Mouse (Mus musculus) cerebellum, postnatal 14 days (tissue): ENCODE measurements around the gene Afg1l.

Experiments
- DNase-seq, 2 experiments: peaks; one replicate each; pipeline ENCODE4 v3.0.0; 2021; ENCODE audit warnings: mixed read lengths in 2 of 2

Afg1l gene

GRCm38 (mm10) chr10:42476774-42477475 is 1.4 kb downstream of the Afg1l start:
- no peak for DNase-seq

DNA sequence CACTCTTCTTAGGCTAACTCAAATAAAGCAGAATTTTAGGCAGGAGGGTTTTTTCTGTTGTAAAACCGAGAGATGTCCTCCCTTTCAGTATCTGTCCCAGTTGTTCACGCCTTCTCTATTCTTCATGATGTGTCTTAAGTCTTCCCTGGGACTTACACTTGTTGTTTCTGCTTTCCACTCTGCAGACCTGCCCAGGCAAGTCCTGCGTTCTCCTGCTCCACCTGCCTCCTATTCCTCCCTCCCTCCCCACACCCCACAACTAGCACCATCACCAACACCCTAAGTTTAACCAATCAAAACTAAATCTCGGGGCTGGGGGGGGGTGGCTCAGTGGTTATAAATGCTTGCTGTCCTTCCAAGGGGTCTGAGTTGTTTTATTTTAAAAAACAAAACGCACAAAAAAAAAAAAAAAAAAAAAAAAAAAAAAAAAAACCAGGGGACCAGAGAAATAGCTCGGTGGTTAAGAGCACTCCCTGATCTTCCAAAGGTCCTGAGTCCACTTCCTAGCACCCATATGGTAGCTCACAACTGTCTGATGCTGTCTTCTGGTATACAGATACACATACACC is 3.3 kb downstream of the Afg1l start:
- no peak for DNase-seq

DNA sequence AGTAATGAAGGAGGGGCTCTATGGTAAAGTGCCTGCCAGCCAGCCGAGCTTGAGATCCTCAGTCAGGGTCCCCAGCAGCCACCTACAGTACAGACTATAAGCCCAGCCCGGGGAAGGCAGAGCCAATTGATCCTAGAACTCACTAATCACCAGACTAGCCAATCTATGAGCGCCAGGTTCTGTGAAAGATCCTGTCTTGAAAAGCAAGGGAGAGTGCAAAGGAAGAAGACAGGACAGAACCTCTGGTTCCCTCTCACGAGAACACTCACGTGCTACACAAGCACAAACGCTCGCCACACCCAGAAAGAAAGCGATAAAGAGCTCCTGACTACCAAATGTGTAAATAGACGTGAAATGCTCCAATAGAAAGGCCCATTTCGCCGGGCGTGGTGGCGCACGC is 13.6 kb downstream of the Afg1l start:
- no peak for DNase-seq

DNA sequence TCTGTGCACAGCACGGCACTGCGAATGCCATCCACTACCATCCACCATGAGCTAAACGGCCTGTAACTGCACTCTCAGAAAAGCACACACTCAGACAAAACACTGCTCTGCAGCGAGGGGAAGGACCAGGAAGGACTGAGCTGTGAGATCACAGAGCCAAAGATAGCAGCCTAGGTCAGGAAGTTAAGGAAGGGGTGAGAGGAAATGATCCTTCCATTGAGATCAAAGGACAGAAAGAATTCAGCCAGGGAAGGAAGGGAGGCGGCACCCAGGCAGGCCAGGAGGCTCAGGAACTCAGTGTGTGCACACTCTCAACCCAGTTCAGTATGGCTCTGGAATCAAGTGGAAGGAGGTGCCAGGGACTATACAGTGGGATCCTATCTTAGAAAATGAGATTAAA is 14.1 kb downstream of the Afg1l start:
- no peak for DNase-seq

- DNase-seq = no peak
Observed at GRCm38 (mm10) chr10:42457557-42458191, 20.7 kb downstream of the Afg1l start.

DNA sequence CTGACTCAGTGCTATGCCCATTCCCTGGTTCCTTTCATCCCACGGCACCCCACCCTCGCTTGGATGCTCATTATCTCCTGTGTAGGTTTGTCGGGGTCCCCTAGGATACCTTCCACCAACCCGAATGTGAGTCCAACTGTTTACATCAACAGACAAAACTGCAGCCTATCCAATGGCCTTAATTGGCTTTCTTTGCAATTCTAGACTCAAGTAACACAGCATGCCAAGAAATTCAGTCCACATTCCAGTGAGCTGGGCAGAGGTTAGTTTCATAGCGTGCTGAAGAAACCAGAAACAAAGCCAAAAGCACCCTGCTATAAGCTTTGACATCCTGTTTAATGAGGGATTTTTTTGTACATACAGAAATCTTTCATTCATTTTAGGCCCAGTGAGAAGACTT is 22.4 kb downstream of the Afg1l start:
- no peak for DNase-seq

- DNase-seq = no peak
Observed at GRCm38 (mm10) chr10:42454690-42455089, 23.7 kb downstream of the Afg1l start.

DNA sequence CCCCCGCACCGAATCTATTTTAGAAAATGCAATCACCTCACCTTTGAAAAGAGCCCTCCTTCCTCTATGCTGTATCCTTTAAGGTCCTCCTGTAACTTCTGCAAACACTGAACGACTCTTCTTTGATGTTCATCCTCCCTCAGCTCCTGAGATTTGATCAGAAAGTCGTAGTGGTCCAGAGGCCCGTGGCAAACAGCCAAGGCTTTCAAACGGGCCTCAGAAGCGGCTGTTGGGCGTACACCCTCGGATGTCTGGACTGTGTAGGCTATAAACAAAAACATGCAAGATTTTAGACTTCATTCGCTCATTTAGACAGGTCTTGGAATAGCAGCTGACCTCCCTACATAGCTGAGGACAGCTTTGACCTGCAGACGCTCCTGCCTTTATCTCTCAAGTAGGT is 24.1 kb downstream of the Afg1l start:
- DNase-seq = no peak

GRCm38 (mm10) chr10:42449672-42450071 is 28.7 kb downstream of the Afg1l start:
- no peak for DNase-seq

DNA sequence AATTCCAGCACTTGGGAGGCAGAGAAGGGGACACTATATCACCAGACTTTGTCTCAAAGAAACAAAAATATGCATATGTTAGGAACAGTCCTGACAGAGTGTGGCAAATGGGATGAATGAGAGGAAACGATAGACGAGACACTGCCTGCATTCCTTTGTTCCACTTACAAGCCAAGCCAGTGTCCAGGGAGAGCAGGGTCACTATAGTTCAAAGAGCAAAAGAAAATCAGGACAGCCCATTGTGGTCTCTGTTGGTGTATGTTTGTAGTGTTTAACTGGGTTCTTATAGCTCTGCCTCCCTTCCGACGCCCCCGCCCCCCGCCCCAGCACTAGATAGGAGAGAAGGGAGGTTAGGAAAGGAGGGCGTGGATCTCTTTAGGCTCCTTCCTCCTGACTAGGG is 30.0 kb downstream of the Afg1l start:
- DNase-seq = no peak

- no peak for DNase-seq
Observed at GRCm38 (mm10) chr10:42446145-42446544, 32.2 kb downstream of the Afg1l start.

DNA sequence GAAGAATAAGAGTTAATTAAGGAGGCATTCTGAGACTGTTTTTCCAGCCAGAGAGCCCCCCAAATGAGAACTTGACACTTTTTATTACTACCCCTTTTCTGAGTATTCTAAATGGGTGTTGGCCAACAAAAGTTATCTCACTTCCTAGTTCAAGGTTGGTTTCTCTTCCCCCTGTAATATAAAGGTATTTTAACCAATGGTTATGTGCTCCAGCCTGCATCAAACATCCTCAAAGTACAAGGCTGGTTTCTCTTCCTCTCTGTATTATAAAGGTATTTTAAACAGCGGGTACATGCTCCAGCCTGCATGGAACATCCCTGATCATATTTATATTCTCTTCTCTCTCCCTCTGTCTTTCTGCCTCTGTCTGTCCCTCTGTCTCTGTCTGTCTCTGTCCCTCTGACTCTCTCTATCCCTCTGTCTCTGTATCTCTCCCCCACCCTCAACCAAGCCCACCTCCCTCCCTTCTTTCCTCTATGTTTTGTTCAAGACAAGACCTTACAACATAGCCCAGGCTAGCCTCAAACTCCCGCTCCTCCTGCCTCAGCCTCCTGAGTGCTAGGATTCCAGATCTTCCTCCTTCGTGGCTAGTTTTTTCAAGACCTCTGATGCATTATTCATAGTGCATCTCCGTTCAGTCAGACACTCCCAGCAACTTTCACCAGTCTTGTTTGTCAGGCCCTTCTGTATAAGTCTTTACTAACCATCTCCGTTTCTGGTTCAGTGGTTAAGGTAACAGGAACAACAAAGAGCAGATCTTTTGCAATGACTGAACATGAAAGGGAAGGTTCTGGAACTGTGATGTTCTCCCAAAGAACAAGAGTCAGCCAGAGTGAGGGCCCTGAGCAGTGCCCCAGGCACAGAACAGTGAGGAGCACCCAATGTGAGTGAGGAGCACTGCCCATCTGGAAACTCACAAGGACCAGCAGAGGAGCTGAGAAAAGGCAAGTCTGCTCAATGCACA is 41.2 kb downstream of the Afg1l start:
- no peak for DNase-seq

GRCm38 (mm10) chr10:42417530-42418174 is 60.7 kb downstream of the Afg1l start:
- DNase-seq = no peak

GRCm38 (mm10) chr10:42415821-42416470 is 62.4 kb downstream of the Afg1l start:
- DNase-seq = no peak

DNA sequence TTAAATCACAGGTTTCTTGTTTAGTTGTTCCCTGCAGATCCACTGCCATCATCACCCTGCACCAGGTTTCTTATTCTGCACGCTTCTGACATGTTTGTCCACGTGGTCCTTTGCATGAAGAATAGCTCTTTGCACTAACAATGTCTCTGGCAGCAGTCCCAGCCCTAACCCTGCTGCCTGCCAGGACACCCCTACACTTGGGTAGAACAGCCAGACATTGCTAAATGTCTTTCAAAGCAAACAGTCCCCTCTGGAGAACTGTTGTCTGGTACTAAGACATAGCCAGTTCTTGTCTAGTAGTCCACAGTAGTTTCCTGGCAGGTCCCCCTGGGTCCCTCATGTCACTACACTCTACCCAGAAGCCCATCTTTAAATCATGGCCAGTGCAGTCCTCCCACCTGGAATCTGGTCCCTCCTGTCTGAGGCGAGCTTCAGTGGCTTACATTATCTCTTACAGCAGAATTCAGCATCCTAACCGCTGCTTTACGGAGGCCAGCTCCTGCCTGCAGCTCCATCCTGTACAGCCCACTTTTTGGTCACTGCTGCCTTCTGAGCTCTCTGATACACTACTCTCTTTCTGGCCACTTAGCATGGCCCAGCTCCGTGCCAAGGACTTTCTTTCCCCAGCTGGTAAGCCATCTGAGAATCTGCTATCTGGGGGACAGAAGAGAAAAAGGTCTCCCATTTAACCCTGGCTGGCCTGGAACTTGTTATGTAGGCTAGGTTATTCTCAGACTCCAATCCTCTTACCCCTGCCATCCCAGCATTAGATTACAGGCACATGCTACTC is 67.4 kb downstream of the Afg1l start:
- peak; percentile 58 to 66 for DNase-seq

DNA sequence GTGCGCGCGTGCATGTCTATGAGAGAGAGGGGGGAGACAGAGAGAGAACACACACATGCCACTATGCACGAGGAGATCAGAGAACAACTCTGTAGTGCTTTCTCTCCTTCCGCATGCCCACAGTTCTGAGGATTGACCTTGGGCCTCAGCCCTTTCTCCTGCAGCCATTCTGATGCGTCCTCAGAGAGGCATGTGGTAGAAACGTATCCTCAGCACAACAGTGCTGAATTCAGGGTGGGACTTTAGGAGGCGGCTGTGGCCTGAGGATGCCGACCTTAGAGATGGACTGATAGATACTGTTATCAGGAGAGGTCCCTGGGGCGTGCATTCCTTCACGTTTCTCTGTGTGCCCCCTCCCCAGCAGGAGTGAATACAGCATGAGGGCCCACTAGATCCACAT is 87.9 kb downstream of the Afg1l start:
- no peak for DNase-seq

GRCm38 (mm10) chr10:42388181-42388580 is 90.2 kb downstream of the Afg1l start:
- no peak for DNase-seq

GRCm38 (mm10) chr10:42384946-42385644 is 93.3 kb downstream of the Afg1l start:
- no peak for DNase-seq

DNA sequence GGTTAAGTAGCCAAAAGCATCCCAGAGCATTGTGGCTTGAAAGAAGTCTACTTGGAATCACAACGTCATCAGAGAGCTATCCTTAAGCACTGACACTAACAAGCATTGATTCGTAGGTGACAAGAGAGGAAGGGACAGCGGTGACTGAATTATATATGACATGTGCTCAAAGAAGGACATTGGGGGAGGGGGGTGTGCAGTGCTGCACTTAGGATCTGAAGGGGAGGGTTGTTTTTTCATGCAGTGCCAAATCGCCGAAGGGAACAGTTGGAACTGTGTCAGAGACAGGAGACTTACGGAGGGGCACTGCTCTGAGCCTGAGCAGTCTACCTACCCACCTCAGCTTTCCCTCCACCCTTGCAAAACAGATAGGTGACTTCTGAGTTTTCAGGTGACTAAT is 94.7 kb downstream of the Afg1l start:
- DNase-seq = no peak

DNA sequence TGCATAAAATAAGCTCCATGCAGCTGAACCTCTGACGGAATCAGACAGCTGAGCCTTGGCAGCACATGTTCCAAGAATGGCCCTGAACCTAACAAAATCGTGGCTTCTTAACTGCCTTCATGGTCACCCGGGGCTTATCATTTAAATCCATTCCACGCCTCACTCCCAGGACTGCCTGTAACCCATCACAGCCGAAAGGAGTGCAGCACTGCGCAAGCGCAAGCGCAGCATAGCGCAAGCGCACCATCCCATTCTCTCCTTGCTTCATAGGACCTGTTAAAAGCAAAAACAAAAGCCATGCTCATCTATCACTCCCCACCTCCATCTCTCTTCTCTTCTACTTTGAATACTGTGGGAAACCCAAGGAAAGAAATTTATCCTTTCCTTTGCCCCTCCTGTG is 114.1 kb downstream of the Afg1l start:
- DNase-seq = no peak

DNA sequence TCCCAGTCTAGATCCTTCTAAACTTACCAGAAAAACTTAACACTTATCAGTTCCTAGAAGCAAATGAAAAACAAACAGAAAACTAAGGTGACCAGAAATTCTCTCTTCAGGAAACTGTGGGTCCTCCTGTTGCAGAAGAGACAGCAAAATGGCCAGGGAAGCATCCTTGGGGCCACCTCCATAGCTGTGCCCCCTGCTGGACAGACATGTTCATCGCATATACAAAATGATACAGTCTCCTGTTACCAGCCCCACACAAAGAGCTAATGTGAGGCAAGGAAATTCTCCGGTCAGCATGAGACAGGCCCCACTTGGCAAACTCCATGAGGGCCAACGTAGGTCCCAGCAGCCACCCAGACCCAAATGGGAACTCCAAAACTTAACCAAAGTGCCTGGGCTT is 122.4 kb downstream of the Afg1l start:
- peak in 1 of 2 experiments; percentile 22 for DNase-seq
